Mouse (Mus musculus) midbrain, embryonic 14.5 days (tissue): ENCODE measurements around the gene Pam. TPM values are rescaled to one million over a fixed set of nuclear protein-coding genes. Genes with fewer than 3 reads are reported as not detected.

Experiments used
- ATAC-seq: fragments of 200-750 bp; cut with Nextera tagmentation; 2 replicates; pipeline ENCODE4 v1.8.0; 2017; ENCODE audit warnings: moderate number of reproducible peaks, moderate library complexity; ENCODE audit not compliant: low FRiP score, low TSS enrichment
- DNase-seq: peaks from one replicate; pipeline ENCODE4 v3.0.0-alpha.2; 2015
- H3K27ac ChIP-seq: fragments of 300-500 bp; sonication (generic); replicated peaks from 2 replicates; pipeline ENCODE4 v1.5.1; 2014; ENCODE audit warnings: mild to moderate bottlenecking, low read depth, low read length, moderate library complexity
- H3K27me3 ChIP-seq: fragments of 300-500 bp; sonication (generic); 2 replicates; pipeline ENCODE4 v1.6.1; 2014; ENCODE audit warnings: low read length, control low read depth, mixed read lengths; ENCODE audit not compliant: control insufficient read depth, insufficient read depth
- H3K36me3 ChIP-seq: fragments of 300-500 bp; sonication (generic); 2 replicates; pipeline ENCODE4 v1.6.1; 2014; ENCODE audit warnings: low read length, control low read depth; ENCODE audit not compliant: control insufficient read depth, insufficient read depth
- H3K4me1 ChIP-seq: fragments of 300-500 bp; sonication (generic); 2 replicates; pipeline ENCODE4 v1.6.1; 2014; ENCODE audit warnings: mild to moderate bottlenecking, antibody characterized with exemption, low read length, control low read depth; ENCODE audit not compliant: control insufficient read depth, insufficient read depth
- H3K4me2 ChIP-seq: fragments of 300-500 bp; sonication (generic); 2 replicates; pipeline ENCODE4 v1.6.1; 2014; ENCODE audit warnings: mild to moderate bottlenecking, low read length, moderate library complexity
- H3K4me3 ChIP-seq: fragments of 300-500 bp; sonication (generic); replicated peaks from 2 replicates; pipeline ENCODE4 v1.5.1; 2014; ENCODE audit warnings: low read depth, low read length
- H3K9ac ChIP-seq: fragments of 300-500 bp; sonication (generic); replicated peaks from 2 replicates; pipeline ENCODE4 v1.6.1; 2014; ENCODE audit warnings: mild to moderate bottlenecking, low read length, moderate library complexity
- H3K9me3 ChIP-seq: fragments of 300-500 bp; sonication (generic); 2 replicates; pipeline ENCODE4 v1.6.1; 2016; ENCODE audit warnings: low read length, control low read depth, mixed read lengths; ENCODE audit not compliant: control insufficient read depth
- WGBS: fragments of 180-500 bp; shearing (Covaris S2); extraction: QIAGEN DNeasy Blood & Tissue Kit; methylation state at CpG from one replicate; pipeline ENCODE4 v1.1.7; 2014; 5-methylcytosine and 5-hydroxymethylcytosine counted together
- polyA plus RNA-seq: library from polyadenylated mRNA; unstranded; fragments of >200 nt; fragmentation: Nextera tagmentation; extraction: Ambion mirVana; gene quantifications from 2 replicates; pipeline ENCODE4 v1.2.1, GENCODE M21; 2014

Pam gene
- polyA plus RNA-seq, 1 experiment from 2014 or later: 47.2 TPM

DNA sequence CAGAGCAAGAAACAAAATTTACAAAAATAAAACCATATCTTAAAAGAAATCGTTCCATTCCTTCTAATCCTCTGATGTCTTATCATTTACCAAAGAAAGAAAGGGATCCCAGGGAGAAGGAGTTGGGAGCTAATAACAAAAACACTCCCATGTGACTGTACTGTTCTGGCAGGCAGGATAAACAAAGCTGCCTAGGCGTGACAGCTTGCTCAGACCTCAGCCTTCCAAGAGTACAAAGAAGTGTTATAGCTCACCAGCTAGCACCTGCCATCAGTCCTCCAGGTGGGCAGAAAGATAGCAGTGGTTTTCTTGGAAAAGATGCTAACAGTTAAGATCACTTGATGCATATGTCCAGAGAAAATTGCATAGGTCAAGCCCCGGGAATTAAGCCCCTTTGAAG is 157.4 kb downstream of the Pam start:
- H3K27me3 ChIP-seq: no peaks in the 10 kb centered on the region
- H3K36me3 ChIP-seq: no peaks in the 10 kb centered on the region
- H3K4me3 ChIP-seq: no peak overlapping the region
- H3K9ac ChIP-seq: no peak overlapping the region
- no peaks in the 10 kb centered on the region for H3K9me3 ChIP-seq
- WGBS: 33% methylated on average over 3 of the region's 3 CpGs
- H3K27ac ChIP-seq: 0 out of 2 replicates have a peak overlapping the region, but pooled peaks have one; percentile 26
- no peak for DNase-seq
- H3K4me1 ChIP-seq: peaks cover 9% of the 10 kb centered on the region; the same call in 1 of the 2 replicates
- H3K4me2 ChIP-seq: no peak overlapping the region
- ATAC-seq: no peak

DNA sequence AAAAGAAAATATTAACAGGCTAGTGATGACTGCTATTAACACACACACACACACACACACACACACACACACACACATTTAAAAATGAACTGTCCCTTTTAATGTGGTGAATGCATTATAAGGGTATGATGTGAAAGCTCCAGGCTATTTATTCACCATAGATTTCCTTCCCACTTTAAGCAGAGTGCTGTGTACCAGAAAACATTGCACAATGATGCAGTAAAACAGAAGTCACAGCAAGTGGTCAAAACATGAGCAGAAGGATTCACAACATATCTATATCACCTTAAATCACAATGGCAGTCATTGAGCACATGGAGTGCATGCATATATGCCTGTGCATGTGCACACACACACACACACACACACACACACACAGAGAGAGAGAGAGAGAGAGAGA is 160.5 kb downstream of the Pam start:
- no peak overlapping the region for H3K4me3 ChIP-seq
- H3K36me3 ChIP-seq: no peaks in the 10 kb centered on the region
- DNase-seq (no peak), ATAC-seq (no peak)
- no peak overlapping the region for H3K4me2 ChIP-seq
- H3K9ac ChIP-seq: no peak overlapping the region
- H3K4me1 ChIP-seq: peaks cover 9% of the 10 kb centered on the region; the same call in 1 of the 2 replicates
- no peak overlapping the region for H3K27ac ChIP-seq
- H3K27me3 ChIP-seq: no peaks in the 10 kb centered on the region
- no peaks in the 10 kb centered on the region for H3K9me3 ChIP-seq

DNA sequence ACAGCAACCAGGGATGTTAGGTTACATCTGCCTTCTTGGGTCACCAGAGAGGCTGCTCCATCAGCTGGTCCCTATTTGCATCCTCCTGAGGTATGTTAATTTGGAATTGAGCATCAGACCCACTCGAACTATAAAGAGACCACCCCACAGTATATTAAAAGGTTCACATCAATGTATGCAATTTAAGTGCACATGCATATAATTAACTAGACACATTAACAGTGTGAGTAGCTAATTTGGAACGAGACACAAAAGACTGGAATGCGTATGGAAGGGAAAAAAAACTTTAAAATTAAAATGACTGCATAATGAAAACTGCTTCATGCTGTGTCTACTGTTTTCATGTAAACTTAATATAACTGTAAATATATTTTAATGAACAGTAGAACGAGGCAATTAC is 164.2 kb downstream of the Pam start:
- Histone ChIP-seq H3K36me3 (no peaks in the 10 kb centered on the region), H3K4me1 (peaks cover 12% of the 10 kb centered on the region), H3K4me2 (no peak overlapping the region), H3K9me3 (no peaks in the 10 kb centered on the region), H3K4me3 (no peak overlapping the region), H3K27me3 (no peaks in the 10 kb centered on the region), H3K27ac (no peak overlapping the region), H3K9ac (no peak overlapping the region)
- no peak for DNase-seq
- 62% methylated on average over 4 of the region's 4 CpGs for WGBS
- ATAC-seq: no peak

DNA sequence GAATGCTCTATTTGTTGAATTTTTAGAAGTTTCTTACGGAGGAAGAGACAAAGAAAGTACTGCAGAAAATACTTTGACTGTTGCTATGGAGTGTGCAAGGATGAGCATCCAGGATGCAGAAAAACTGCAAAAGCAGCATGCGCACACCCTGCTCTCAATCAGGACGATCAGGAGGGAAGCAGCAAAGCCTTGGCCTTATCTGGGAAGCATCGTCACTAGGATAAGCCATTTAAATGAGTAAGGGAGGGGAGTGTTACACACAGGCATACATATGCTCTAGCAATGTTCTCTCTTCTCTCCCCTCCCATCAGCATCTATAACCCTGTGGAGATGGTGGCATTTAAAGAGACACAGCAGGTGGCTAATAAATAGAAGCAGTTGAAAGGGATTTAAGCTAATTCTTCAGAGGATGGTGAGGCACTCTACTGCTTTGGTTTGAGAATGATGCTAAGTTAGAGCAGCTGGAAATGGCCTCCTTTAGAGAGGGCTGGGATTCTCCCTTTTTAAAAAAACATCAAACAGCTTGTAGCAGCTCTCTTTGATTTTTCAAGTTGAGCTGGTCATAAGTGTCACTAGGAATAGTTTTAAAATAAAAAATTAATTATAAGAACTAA is 165.9 kb downstream of the Pam start:
- Histone ChIP-seq H3K27me3 (no peaks in the 10 kb centered on the region), H3K4me2 (peak overlapping the region; percentile 24; the same call in 1 of the 2 replicates), H3K9ac (no peak overlapping the region), H3K4me1 (peaks cover 12% of the 10 kb centered on the region), H3K9me3 (no peaks in the 10 kb centered on the region), H3K4me3 (no peak overlapping the region), H3K36me3 (no peaks in the 10 kb centered on the region), H3K27ac (peak overlapping the region; percentile 62)
- 12% methylated on average over 4 of the region's 4 CpGs for WGBS
- ATAC-seq (peak; percentile 65), DNase-seq (peak; percentile 58)

DNA sequence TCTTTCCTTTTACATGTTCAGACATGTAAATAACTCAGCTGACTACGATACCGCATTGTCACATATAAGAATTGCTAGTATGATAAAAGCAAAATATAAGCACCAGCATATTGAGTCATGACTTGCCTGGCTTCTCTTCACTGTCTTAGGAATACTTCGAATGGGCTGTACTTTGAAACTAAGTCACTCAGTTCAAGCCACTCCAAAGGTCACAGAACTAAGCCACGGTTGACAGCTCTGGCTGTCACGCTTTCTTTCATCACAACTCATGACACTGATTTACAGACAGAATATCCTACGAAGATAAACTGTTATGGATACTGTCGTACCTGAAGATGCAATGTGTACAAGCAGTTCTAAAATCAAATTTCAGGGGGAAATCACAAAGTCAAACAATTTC is 168.7 kb downstream of the Pam start:
- Histone ChIP-seq H3K4me1 (peaks cover 17% of the 10 kb centered on the region), H3K4me2 (no peak overlapping the region), H3K27ac (no peak overlapping the region), H3K27me3 (no peaks in the 10 kb centered on the region), H3K36me3 (no peaks in the 10 kb centered on the region), H3K9me3 (no peaks in the 10 kb centered on the region), H3K9ac (no peak overlapping the region), H3K4me3 (no peak overlapping the region)
- no peak for ATAC-seq
- 79% methylated on average over 7 of the region's 7 CpGs for WGBS
- DNase-seq: no peak

DNA sequence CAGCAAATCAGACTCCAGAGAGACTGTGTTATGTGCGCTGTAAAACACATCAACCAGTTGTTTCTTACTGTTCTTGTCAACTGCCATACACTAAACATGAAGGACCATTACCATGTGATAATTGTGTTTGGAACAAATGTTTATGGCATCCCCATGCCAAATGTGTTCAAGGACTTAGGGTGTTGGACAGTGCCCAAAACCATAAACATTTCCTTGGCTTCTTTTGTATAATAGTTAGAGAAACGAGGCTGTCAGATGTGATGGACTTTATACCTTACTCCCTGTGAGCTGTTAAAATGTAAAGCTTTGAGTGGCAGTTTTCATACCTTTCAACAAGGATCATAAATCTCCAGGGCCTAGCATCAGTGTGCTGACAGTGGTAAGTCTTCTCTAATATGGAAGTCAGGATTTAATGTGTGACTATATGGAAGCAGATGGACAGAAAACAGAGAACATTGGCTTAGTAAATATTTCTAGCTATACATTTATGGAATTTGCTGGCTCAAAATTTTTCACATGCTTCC is 169.4 kb downstream of the Pam start:
- H3K4me1 ChIP-seq: peaks cover 17% of the 10 kb centered on the region
- no peak overlapping the region for H3K4me2 ChIP-seq
- H3K36me3 ChIP-seq: no peaks in the 10 kb centered on the region
- no peak for DNase-seq
- H3K27ac ChIP-seq: no peak overlapping the region
- no peak for ATAC-seq
- no peaks in the 10 kb centered on the region for H3K27me3 ChIP-seq
- WGBS: 80% methylated on average over 2 of the region's 2 CpGs
- H3K9ac ChIP-seq: no peak overlapping the region
- no peaks in the 10 kb centered on the region for H3K9me3 ChIP-seq
- no peak overlapping the region for H3K4me3 ChIP-seq

DNA sequence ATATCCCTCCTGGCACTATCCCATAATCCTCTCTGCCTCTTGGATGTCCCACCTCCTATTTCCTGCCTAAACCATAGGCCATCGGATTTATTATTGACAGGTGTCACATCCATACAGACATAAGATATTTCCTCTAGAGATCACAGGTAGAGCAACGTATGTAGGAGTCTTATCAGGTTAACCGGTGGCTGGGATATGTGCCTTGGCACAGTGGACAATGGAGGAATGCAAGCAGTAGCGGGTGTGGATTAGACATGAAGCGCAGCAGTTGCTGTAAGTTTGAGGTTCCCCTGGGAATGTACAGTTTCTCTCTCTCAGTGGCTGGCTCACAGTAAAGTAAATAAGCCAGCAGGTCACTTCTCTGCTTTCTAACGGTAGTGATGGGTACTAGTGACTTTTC is 173.1 kb downstream of the Pam start:
- Histone ChIP-seq H3K9me3 (no peaks in the 10 kb centered on the region), H3K27me3 (no peaks in the 10 kb centered on the region), H3K4me3 (no peak overlapping the region), H3K27ac (no peak overlapping the region), H3K9ac (no peak overlapping the region), H3K4me2 (no peak overlapping the region), H3K36me3 (no peaks in the 10 kb centered on the region), H3K4me1 (peaks cover 5% of the 10 kb centered on the region; the same call in 1 of the 2 replicates)
- 92% methylated on average over 6 of the region's 6 CpGs for WGBS
- ATAC-seq: no peak
- no peak for DNase-seq

DNA sequence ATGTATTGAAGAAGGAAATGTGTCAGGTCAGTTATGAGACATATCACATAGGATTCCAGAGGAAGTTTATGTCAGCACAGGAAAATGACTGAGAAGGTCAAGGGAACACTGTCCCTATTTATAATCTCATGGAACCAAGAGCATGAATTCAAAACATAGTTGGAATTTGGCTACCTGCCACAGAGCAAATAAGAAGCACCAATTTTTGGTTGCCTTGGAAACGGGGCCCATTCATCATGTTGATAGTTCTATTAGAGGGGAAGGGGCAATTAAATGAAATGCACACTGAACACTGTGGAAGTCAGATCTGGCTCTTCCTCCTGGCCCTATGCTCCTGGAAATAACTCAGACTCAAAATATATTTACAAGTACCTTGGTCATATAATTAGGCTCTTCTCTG is 173.6 kb downstream of the Pam start:
- Histone ChIP-seq H3K27me3 (no peaks in the 10 kb centered on the region), H3K4me2 (no peak overlapping the region), H3K9ac (no peak overlapping the region), H3K4me1 (peaks cover 5% of the 10 kb centered on the region; the same call in 1 of the 2 replicates), H3K9me3 (no peaks in the 10 kb centered on the region), H3K36me3 (no peaks in the 10 kb centered on the region), H3K4me3 (no peak overlapping the region), H3K27ac (no peak overlapping the region)
- ATAC-seq (no peak), DNase-seq (no peak)
- WGBS: 87% methylated on average over 1 of the region's 1 CpGs

DNA sequence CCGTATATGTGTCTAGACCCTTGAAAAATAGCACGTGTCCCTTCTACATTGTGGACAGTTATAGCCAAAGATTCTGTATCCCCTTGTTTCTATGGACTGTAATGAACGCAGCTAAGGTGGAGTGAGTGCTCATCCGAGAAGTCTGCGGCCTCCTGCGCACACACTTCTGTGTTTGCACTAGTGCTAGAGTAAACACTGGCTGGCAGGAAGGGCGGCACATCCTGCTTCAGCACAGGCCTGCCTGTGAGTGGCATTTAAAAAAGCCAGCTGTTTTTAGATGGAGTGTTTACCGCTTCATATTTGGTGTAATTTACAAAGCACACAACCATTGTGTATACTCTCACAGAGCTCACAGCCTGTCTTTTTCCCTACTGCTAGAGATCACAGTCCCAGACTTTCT is 177.0 kb downstream of the Pam start:
- Histone ChIP-seq H3K27me3 (no peaks in the 10 kb centered on the region), H3K27ac (no peak overlapping the region), H3K4me1 (0 out of 2 replicates have a peak, but pooled peaks cover 10% of the 10 kb centered on the region), H3K36me3 (no peaks in the 10 kb centered on the region), H3K9ac (no peak overlapping the region), H3K4me2 (no peak overlapping the region), H3K4me3 (no peak overlapping the region), H3K9me3 (no peaks in the 10 kb centered on the region)
- no peak for DNase-seq
- 80% methylated on average over 8 of the region's 8 CpGs for WGBS
- no peak; the same call in 1 of the 2 replicates for ATAC-seq
